Mouse (Mus musculus): ENCODE results near the gene 4930572O03Rik. TPM values are rescaled to one million over a fixed set of nuclear protein-coding genes. Genes with fewer than 3 reads are reported as not detected.
A peak's percentile ranks its signal among the peaks of the same experiment; 100 is the strongest.
"Not testable (repeated sequence)": the region's sequence is repeated elsewhere in the genome, so short reads cannot be mapped to it uniquely, and the experiment has no call there.

4930572O03Rik gene
- total RNA-seq, 2 experiments from 2014 or later, result not detected

DNA sequence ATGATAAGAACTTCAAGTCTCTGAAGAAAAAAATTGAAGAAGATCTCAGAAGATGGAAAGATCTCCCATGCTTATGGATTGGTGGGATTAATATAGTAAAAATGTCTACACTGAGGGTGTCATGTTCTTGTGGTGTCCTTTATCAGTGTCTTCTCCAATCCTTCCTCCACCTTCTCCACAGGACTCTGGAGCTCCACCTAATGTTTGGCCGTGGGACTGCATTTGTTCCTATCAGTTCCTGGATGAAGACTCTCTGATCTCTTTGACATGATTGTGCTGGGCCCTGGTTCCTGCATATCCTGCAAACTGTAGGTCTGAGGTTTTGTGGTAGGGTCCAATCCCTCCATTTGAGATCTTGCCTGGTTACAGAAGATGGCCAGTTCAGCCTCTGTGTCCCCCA, 28.7 kb downstream of the 4930572O03Rik start:
- DNase-seq; intact Hi-C loops (cut with DNase I): not testable (repeated sequence)

DNA sequence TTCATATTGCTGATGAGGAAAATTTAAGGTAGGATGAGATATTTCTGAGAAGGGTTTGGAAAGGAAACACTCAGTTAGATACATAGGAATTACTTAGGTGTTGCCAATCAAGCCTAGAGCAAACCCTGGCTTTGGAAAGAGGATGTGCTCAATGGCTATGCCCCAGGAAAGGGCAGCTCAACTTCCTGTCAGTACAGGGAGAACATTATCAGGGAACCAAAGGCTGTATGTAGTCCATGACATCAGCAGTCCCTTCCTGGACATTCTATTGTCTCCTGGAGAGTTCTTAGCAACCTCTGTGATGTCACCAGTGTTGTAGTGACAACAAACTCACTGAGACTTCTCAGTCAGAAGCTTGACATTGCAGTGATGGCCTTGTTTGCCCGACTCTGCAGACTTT, 38.1 kb downstream of the 4930572O03Rik start, which contains the start of gene Speer4d:
Gene Speer4d, plus strand, starts transcription at position 301 of the 400 bp plus-strand sequence.
- intact Hi-C loops (cut with DNase I); DNase-seq: not testable (repeated sequence)

DNA sequence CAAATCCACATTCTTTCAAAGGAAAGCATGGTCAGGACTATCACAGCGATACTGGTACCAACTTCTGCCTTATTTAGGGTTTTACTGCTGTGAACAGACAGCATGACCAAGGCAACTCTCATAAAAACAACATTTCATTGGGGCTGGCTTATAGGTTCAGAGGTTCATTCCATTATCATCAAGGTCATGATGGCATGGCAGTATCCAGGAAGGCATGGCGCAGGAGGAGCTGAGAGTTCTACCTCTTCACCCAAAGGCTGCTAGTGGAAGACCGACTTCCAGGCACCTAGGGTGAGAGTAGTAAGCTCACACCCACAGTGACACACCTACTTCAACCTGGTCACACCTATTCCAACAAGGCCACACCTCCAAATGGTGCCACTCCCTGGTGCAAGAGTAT, 40.7 kb downstream of the 4930572O03Rik start:
- intact Hi-C loops (cut with DNase I); DNase-seq: not testable (repeated sequence)

- intact Hi-C loops (cut with DNase I); DNase-seq: not testable (repeated sequence)
Observed at GRCm38 (mm10) chr5:15610695-15611094, 46.2 kb downstream of the 4930572O03Rik start.

DNA sequence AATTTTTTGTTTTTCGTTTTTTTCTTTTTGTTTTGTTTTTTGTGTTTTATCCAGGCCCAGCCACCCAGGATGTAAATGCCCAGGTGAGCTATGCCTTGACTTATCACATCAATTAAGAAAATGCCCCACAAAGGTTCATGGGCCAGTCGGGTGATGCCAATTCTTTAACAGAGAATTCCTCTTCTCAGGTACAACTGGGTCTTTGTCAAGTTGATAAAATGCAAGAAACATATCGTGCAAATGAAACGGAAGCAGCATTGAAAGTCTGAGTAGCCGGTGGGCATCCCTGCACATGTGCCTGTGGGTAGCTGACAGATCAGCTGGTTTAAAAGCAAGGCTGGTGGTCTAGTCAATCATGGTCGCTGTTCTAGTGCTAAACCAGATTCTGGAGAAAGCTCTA, 50.2 kb downstream of the 4930572O03Rik start:
- intact Hi-C loops (cut with DNase I), result not testable (repeated sequence)
- peak in 1 of 2 experiments; percentile 7 for DNase-seq

DNA sequence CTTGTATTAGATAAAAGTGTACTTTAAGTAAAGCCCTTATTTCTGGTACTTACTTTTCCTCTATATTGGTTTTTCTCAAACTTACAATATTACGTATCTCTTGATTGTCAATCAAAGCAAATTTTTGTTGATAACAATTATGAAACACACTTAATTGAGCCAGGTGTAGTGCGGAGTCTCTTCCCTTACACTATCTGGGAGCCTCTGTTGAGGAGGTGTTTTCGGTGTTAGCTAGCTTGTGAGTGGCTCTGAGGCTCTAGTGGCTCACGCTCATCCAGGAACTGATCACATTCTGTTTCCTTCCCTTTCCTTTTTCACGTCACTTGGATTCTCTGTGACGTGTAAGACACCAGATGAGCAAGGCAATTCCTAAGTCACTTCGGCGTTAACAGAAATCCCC, 53.3 kb downstream of the 4930572O03Rik start:
- DNase-seq; intact Hi-C loops (cut with DNase I): not testable (repeated sequence)

- DNase-seq; intact Hi-C loops (cut with DNase I): not testable (repeated sequence)
Observed at GRCm38 (mm10) chr5:15603008-15603407, 53.9 kb downstream of the 4930572O03Rik start.

DNA sequence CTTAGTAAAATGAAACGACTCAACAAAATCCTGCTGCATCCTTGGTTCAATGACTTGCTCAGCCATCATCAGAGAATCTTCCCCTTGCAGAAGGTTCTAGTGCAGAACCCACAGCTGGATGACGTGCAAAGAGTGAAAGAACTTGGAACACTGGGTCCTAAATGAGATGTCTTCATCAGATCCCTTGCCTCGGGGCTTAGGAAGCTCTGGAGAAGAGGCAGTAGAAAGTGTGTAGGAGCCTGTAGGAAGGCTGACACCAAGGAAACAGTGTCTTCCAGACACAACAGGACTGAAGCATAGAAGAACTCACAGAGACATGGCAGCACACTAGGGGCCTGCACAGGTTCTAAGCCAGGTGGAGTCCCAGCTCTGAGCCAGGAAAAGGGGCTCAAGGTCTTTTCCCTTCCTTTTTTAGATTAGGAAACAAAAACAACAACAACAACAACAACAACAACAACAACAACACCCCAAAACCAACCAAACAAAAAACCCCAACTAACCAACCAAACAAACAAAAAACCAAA, 54.4 kb downstream of the 4930572O03Rik start:
- DNase-seq; intact Hi-C loops (cut with DNase I): not testable (repeated sequence)

Other genes starting within 250 kb of the 4930572O03Rik start
- gene Gm21149, start 180.5 kb downstream of the 4930572O03Rik start, total RNA-seq (2021), result not detected
- gene Gm21190, start 127.8 kb downstream of the 4930572O03Rik start, total RNA-seq (2021), result not detected
- gene Gm21083, start 79.7 kb downstream of the 4930572O03Rik start, total RNA-seq (2021), result not detected
- not detected for gene Speer4d, start 38.0 kb downstream of the 4930572O03Rik start, total RNA-seq (2021)
- gene Speer4c, start 57.2 kb upstream of the 4930572O03Rik start, total RNA-seq (2021), result not detected